ENCODE assay signal across 8 mouse cellular contexts in genomic region chr14:14632951-14633931, GRCm38 (mm10).
DNase-seq lines count a peak whose midpoint lies in the region; ATAC-seq and TF ChIP-seq lines count a peak whose summit lies in the region.

No protein-coding gene starts in this region.

- H3K27ac ChIP-seq in ES-E14 (ENCODE audit: insufficient read depth, low read depth, low read length, poor library complexity, severe bottlenecking): peak overlapping the region; percentile 62; the same call in 1 of the 2 replicates
- no peak overlapping the region for H3K27ac ChIP-seq in hindbrain, embryonic 14.5 days

- peak; percentile 54 for DNase-seq in ES-E14 (ENCODE audit: low read depth, low spot score)
- DNase-seq in c-Kit-positive CD71-negative TER-119-negative erythroid progenitor cells, embryonic 14.5 days (ENCODE audit: low read depth): peak; percentile 68
- DNase-seq in frontal cortex, postnatal 36 days (ENCODE audit: low spot score in 2 of 2): peak; percentile 56 to 78
- no peak for DNase-seq in hindbrain, embryonic 14.5 days (ENCODE audit: low spot score)
- DNase-seq in left cerebral cortex, adult 18-20 months (ENCODE audit: low spot score in 2 of 2): peak; percentile 61 to 79
- DNase-seq in lung, postnatal 4 days: peak; percentile 40 to 57
- DNase-seq in right cerebral cortex, postnatal 14 days: peak; percentile 21

- WGBS in hindbrain, embryonic 14.5 days: 6% methylated on average over 22 of the region's 22 CpGs

- no peaks in the 10 kb centered on the region for H3K36me3 ChIP-seq in ES-E14 (ENCODE audit: control insufficient read depth, insufficient read depth, low read length, poor library complexity, severe bottlenecking)
- no peaks in the 10 kb centered on the region for H3K36me3 ChIP-seq in hindbrain, embryonic 14.5 days (replicated peaks; ENCODE audit: control insufficient read depth, insufficient read depth)

- H3K9ac ChIP-seq in ES-E14 (ENCODE audit: insufficient read depth, low read depth, low read length, poor library complexity, severe bottlenecking): peak overlapping the region; percentile 8; the same call in 1 of the 2 replicates
- H3K9ac ChIP-seq in hindbrain, embryonic 14.5 days: 0 out of 2 replicates have a peak overlapping the region, but pooled peaks have one; percentile 12

- H3K4me1 ChIP-seq in ES-E14 (ENCODE audit: control insufficient read depth in 2 of 2, insufficient read depth in 2 of 2, low read length in 2 of 2, poor library complexity in 1 of 2): peaks cover 8% of the 10 kb centered on the region in 2 experiments
- 0 out of 2 replicates have a peak, but pooled peaks cover 10% of the 10 kb centered on the region for H3K4me1 ChIP-seq in hindbrain, embryonic 14.5 days (replicated peaks; ENCODE audit: control insufficient read depth, insufficient read depth, low read length)

- no peaks in the 10 kb centered on the region for H3K9me3 ChIP-seq in ES-E14 (ENCODE audit: control insufficient read depth, insufficient read depth, low read depth, low read length)
- no peaks in the 10 kb centered on the region for H3K9me3 ChIP-seq in hindbrain, embryonic 14.5 days (ENCODE audit: control insufficient read depth, low read length)

- peak overlapping the region; percentile 48 for H3K4me2 ChIP-seq in hindbrain, embryonic 14.5 days (replicated peaks)

- H3K4me3 ChIP-seq in ES-E14 (ENCODE audit: insufficient read depth in 1 of 2, low read depth in 1 of 2, low read length in 2 of 2, poor library complexity in 1 of 2, severe bottlenecking in 1 of 2): peak overlapping the region in 1 of 2 experiments; percentile 48; a peak in 3 of 4 replicates
- H3K4me3 ChIP-seq in hindbrain, embryonic 14.5 days (replicated peaks; ENCODE audit: low read length): peak overlapping the region; percentile 13

- no peaks in the 10 kb centered on the region for H3K27me3 ChIP-seq in hindbrain, embryonic 14.5 days (ENCODE audit: control insufficient read depth, insufficient read depth, low read length)

- in situ Hi-C loops in ES-E14 (cut with MboI; ENCODE audit: low sequenced_read_pairs in 2 of 2, unreplicated experiment in 2 of 2): no loop called here

- ATAC-seq in hindbrain, embryonic 14.5 days (ENCODE audit: low FRiP score): 0 out of 2 replicates have a peak, but pooled peaks have one; percentile 15
- no peak for ATAC-seq in erythroid progenitor cell, adult 5-6 weeks (replicated peaks; ENCODE audit: low FRiP score, poor library complexity, severe bottlenecking)

TF ChIP-seq in ES-E14, 5 proteins besides CTCF, POLR2A, EP300 and RAD21:
- TF ChIP-seq HCFC1 (IDR thresholded peaks at IDR 0.05; ENCODE audit: borderline replicate concordance, insufficient read depth, low read length): no peak
- peak; percentile 73 for TF ChIP-seq ZNF384 (IDR thresholded peaks at IDR 0.05; ENCODE audit: low read depth, low read length)
TF ChIP-seq in ES-E14: peak in this region for 1.
